Mouse (Mus musculus): ENCODE measurements around the gene Rgmb.

GRCm38 (mm10) chr17:15817634-15818033, 13.2 kb downstream of the Rgmb start:
- no peak for TF ChIP-seq EP300 (IDR thresholded peaks at IDR 0.05; ENCODE audit: low read depth)
- no peak for TF ChIP-seq CTCF (IDR thresholded peaks at IDR 0.05; ENCODE audit: low read depth)

All from heart, postnatal 0 days (tissue).